Mouse (Mus musculus) olfactory bulb, adult 2 months (tissue): ENCODE results near the gene Zfp280c.

Experiments used
- CTCF ChIP-seq: fragments of 200-500 bp; IDR thresholded peaks from 2 replicates; pipeline ENCODE4 v1.5.1; 2012; ENCODE audit warnings: low read depth, mild to moderate bottlenecking, low read length, moderate library complexity; ENCODE audit not compliant: insufficient read depth
- POLR2A ChIP-seq: fragments of 200-500 bp; IDR thresholded peaks from 2 replicates; pipeline ENCODE4 v1.6.1; 2012; ENCODE audit warnings: mild to moderate bottlenecking, low read depth, low read length, moderate library complexity; ENCODE audit not compliant: insufficient read depth

DNA sequence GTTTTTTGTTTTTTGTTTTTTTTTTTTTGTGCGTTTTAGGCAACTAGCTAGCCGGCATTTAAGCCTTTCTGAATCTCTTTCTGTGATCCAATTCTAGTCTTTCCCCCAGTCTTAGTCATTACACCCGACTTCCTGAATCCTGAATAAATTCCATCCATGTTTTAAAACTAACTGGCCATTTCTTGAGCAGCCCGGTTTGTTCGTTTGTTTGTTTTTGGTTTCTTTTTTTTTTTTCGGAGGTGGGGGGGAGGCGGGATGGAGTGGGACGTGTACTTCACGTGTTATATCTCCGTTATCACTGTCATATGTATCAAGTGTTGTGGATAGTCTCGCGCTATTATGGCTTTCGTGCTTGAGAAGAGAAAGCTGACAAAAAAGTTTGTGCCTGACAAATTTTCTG, 80.5 kb downstream of the Zfp280c start:
- no peak for TF ChIP-seq CTCF
- TF ChIP-seq POLR2A: no peak
